Mouse (Mus musculus): ENCODE results near the gene Csrp1.

DNA sequence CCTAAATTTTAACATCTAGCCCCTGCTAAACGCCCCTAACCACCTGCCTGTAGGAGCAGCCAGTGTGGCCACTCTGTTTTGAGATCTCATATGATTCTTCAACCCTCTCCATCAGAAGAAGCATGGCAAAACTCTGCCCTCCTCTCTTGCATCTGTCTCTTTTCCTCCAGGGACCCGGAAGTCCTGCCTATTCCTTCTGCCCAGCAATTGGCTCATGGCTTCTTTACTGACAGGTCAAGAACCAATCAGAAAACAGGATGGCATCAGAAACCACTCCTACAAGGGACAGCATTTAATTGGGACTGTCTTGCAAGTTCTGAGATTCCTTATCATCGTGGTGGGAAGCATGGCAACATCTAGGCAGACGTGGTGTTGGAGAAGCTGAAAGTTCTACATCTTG lies 11.5 kb upstream of the Csrp1 start:
- no peak for TF ChIP-seq POLR2A (IDR thresholded peaks at IDR 0.05; ENCODE audit: insufficient read depth, low read depth, low read length)
- TF ChIP-seq CTCF (IDR thresholded peaks at IDR 0.05; ENCODE audit: insufficient read depth, low read depth, low read length): no peak

Data from olfactory bulb, adult 2 months (tissue).